Mouse (Mus musculus): ENCODE results near the gene Dclre1b. TPM values are rescaled to one million over a fixed set of nuclear protein-coding genes. Genes with fewer than 3 reads are reported as not detected.
"Not testable (repeated sequence)": the region's sequence is repeated elsewhere in the genome, so short reads cannot be mapped to it uniquely, and the experiment has no call there.

The Dclre1b gene
- polyA plus RNA-seq, 1 experiment from 2014 or later, result 31.0 TPM

- no peak for ATAC-seq
- 91% methylated on average over 10 of the region's 10 CpGs for WGBS
Observed at GRCm38 (mm10) chr3:103801631-103802531, 7.4 kb downstream of the Dclre1b start.

DNA sequence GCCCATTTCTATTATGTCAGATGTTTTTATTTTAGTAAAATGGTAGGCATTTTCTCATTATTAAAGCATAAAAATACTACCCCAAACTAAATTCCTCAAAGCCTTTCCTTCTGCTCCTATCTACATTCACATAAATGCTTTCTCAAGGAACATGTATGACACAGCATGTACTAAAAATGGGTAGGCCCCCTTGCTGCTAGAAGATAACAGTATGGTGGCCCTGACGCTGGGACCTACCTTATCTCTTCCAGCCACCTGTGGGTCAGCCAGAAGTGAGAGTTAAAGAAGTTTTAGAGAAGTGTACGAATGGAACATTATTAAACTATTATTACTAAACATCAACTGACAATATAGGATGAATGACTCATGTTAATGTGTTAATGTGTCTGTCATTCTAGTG, 9.7 kb downstream of the Dclre1b start:
- ATAC-seq, result no peak
- 83% methylated on average over 2 of the region's 2 CpGs for WGBS
- H3K4me2 ChIP-seq, result no peak overlapping the region
- H3K4me3 ChIP-seq, result no peak overlapping the region
- H3K27ac ChIP-seq, result no peak overlapping the region
- no peaks in the 10 kb centered on the region for H3K9me3 ChIP-seq (replicated peaks)
- no peak overlapping the region for H3K9ac ChIP-seq
- peaks cover 25% of the 10 kb centered on the region for H3K36me3 ChIP-seq (ENCODE audit: poor library complexity, severe bottlenecking)
- H3K4me1 ChIP-seq, result no peaks in the 10 kb centered on the region
- H3K27me3 ChIP-seq, result peaks cover 8% of the 10 kb centered on the region; the same call in 1 of the 2 replicates

More at GRCm38 (mm10) chr3:103801631-103802531, 7.4 kb downstream of the Dclre1b start:
- Histone ChIP-seq H3K4me3 (no peak overlapping the region), H3K4me1 (no peaks in the 10 kb centered on the region), H3K27ac (no peak overlapping the region), H3K9me3 (replicated peaks) (no peaks in the 10 kb centered on the region), H3K36me3 (ENCODE audit: poor library complexity, severe bottlenecking) (peaks cover 37% of the 10 kb centered on the region), H3K4me2 (no peak overlapping the region), H3K9ac (no peak overlapping the region), H3K27me3 (no peaks in the 10 kb centered on the region)

DNA sequence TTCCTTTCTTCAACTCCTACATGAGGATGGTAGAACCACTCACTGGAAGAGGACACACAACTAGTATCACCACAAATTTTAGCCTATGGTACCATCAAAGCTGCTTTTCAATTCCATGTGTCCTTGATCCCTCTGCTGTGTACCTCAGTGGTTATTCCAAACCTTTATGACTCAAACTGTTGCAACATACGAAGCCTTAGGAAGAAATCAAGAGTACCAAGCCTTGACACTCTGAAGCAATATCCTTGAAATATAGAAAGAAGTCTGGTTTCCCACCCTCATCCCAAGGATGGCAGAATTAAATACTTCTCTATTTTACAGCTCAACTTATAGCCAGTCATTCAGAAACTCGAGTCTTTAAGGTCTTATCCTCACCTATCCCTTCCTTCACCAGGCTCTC, 12.9 kb downstream of the Dclre1b start:
- Histone ChIP-seq H3K27me3 (peaks cover 15% of the 10 kb centered on the region; the same call in 1 of the 2 replicates), H3K9ac (no peak overlapping the region), H3K36me3 (ENCODE audit: poor library complexity, severe bottlenecking) (no peaks in the 10 kb centered on the region; the same call in 1 of the 2 replicates), H3K9me3 (replicated peaks) (no peaks in the 10 kb centered on the region), H3K4me3 (no peak overlapping the region), H3K27ac (no peak overlapping the region), H3K4me1 (0 out of 2 replicates have a peak, but pooled peaks cover 7% of the 10 kb centered on the region), H3K4me2 (no peak overlapping the region)
- 65% methylated on average over 2 of the region's 2 CpGs for WGBS
- no peak for ATAC-seq

GRCm38 (mm10) chr3:103792566-103792965, 16.7 kb downstream of the Dclre1b start:
- Histone ChIP-seq H3K4me3 (no peak overlapping the region), H3K27ac (no peak overlapping the region), H3K9ac (no peak overlapping the region), H3K27me3 (peaks cover 15% of the 10 kb centered on the region; the same call in 1 of the 2 replicates), H3K4me1 (peaks cover 27% of the 10 kb centered on the region), H3K9me3 (replicated peaks) (no peaks in the 10 kb centered on the region), H3K4me2 (no peak overlapping the region), H3K36me3 (ENCODE audit: poor library complexity, severe bottlenecking) (no peaks in the 10 kb centered on the region)
- no peak for ATAC-seq
- 77% methylated on average over 1 of the region's 1 CpGs for WGBS

DNA sequence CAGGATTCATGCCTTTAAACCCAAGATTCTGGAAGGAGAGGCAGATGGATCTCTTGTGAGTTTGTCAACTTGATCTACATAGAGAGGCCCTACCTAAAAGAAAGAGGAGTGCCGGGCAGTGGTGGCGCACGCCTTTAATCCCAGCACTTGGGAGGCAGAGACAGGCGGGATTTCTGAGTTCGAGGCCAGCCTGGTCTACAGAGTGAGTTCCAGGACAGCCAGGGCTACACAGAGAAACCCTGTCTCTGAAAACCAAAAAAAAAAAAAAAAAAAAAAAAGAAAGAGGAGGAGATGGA, 17.2 kb downstream of the Dclre1b start:
- peaks cover 15% of the 10 kb centered on the region; the same call in 1 of the 2 replicates for H3K27me3 ChIP-seq
- WGBS, result 83% methylated on average over 5 of the region's 5 CpGs
- not testable (repeated sequence) for ATAC-seq; H3K27ac ChIP-seq; H3K9ac ChIP-seq; H3K9me3 ChIP-seq (replicated peaks); H3K4me3 ChIP-seq; H3K36me3 ChIP-seq (ENCODE audit: poor library complexity, severe bottlenecking)
- H3K4me1 ChIP-seq, result peaks cover 27% of the 10 kb centered on the region
- peak overlapping the region; percentile 86 for H3K4me2 ChIP-seq

DNA sequence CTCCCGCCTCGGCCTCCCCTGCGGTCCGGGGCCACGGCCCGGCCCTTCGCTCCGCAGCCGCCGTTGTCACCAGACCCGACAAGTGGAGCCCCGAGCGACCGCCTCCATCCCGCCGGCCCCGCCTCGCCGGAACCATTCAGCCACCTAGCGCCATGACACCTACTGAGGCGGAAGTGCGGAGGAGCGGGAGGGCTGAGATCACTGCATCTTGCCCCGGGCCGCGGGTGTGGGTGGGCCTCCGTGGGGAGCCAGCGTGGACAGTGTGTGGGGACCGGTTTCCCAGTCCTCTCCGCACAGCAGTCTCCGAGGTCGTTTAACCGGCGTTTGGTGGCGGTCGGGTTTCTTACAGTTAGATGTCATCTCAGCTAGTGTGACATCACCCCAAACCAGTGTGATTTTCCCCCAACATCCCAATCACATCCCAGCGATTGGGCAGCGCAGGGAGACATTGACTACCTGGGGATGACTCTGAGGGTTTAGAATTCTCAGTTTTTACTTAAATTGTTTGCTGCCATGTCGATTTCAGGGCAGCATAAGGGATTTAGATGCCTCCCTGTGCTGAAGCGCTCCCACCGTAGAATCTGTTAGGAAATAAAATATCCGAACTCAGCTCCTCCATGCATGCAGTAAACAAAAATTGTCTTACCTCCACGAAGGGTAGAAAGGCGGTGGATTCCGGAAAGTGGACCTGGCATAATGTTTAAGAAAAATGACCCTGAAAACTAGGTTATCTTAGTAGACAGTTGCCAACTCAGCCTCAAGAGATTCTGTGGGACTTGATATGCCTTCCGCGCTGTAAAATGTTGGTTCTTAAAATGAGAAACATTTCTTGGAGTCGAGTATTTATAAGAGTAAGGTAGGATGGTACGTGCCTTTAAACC, 17.8 kb downstream of the Dclre1b start, which contains the start of gene Hipk1:
Hipk1 (minus strand) TSS at position 334 of the 881 bp plus-strand sequence.
- Histone ChIP-seq H3K4me2 (peak within 1 kb of the TSS; percentile 86), H3K36me3 (ENCODE audit: poor library complexity, severe bottlenecking) (no peaks in the 10 kb centered on the region), H3K27ac (peak within 1 kb of the TSS; percentile 86), H3K9ac (peak within 1 kb of the TSS; percentile 97), H3K4me1 (peaks cover 27% of the 10 kb centered on the region), H3K4me3 (peak within 1 kb of the TSS; percentile 90), H3K9me3 (replicated peaks) (no peaks in the 10 kb centered on the region), H3K27me3 (peaks cover 15% of the 10 kb centered on the region; the same call in 1 of the 2 replicates)
- 10% methylated on average over 48 of the region's 49 CpGs for WGBS
- peak; percentile 98 for ATAC-seq

GRCm38 (mm10) chr3:103790346-103791145, 18.7 kb downstream of the Dclre1b start:
- H3K9me3 ChIP-seq (replicated peaks), result no peaks in the 10 kb centered on the region
- H3K27me3 ChIP-seq, result peaks cover 8% of the 10 kb centered on the region; the same call in 1 of the 2 replicates
- peak overlapping the region; percentile 90 for H3K4me3 ChIP-seq
- H3K27ac ChIP-seq, result peak overlapping the region; percentile 86
- no peaks in the 10 kb centered on the region for H3K36me3 ChIP-seq (ENCODE audit: poor library complexity, severe bottlenecking)
- under 1% methylated on average over 45 of the region's 61 CpGs for WGBS
- peak overlapping the region; percentile 86 for H3K4me2 ChIP-seq
- ATAC-seq, result peak; percentile 82
- H3K9ac ChIP-seq, result peak overlapping the region; percentile 97
- H3K4me1 ChIP-seq, result peaks cover 27% of the 10 kb centered on the region

GRCm38 (mm10) chr3:103789891-103790345, 19.3 kb downstream of the Dclre1b start:
- H3K4me2 ChIP-seq, result peak overlapping the region; percentile 86
- H3K9ac ChIP-seq, result peak overlapping the region; percentile 97
- peak overlapping the region; percentile 90 for H3K4me3 ChIP-seq
- WGBS, result 2% methylated on average over 14 of the region's 14 CpGs
- no peaks in the 10 kb centered on the region for H3K36me3 ChIP-seq (ENCODE audit: poor library complexity, severe bottlenecking)
- H3K9me3 ChIP-seq (replicated peaks), result no peaks in the 10 kb centered on the region
- ATAC-seq, result no peak
- peak overlapping the region; percentile 86; the same call in 1 of the 2 replicates for H3K27ac ChIP-seq
- peaks cover 7% of the 10 kb centered on the region; the same call in 1 of the 2 replicates for H3K27me3 ChIP-seq
- peaks cover 27% of the 10 kb centered on the region for H3K4me1 ChIP-seq

DNA sequence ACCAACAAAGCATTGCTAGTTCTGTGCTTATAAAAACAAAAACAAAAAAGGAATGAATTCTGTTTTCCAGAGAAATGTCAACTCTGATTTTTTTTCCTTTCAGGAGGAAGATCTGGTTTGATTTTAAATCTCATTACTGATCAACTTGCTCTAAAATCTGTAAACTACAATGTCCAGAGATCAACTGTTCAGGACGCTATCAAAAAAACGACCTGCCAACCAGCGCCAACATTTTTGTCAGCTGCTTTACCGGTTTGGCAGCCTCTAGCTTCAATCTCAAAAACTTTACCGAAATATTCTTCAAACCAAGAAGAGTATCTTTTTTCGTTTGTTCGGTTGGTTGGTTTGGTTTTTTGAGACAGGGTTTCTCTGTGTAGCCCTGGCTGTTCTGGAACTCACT, 20.1 kb downstream of the Dclre1b start:
- no peak overlapping the region for H3K27ac ChIP-seq
- ATAC-seq, result no peak
- H3K4me2 ChIP-seq, result peak overlapping the region; percentile 86
- H3K9ac ChIP-seq, result peak overlapping the region; percentile 97; the same call in 1 of the 2 replicates
- peak overlapping the region; percentile 90; the same call in 1 of the 2 replicates for H3K4me3 ChIP-seq
- 85% methylated on average over 7 of the region's 7 CpGs for WGBS
- H3K36me3 ChIP-seq (ENCODE audit: poor library complexity, severe bottlenecking), result no peaks in the 10 kb centered on the region
- peaks cover 27% of the 10 kb centered on the region for H3K4me1 ChIP-seq
- H3K9me3 ChIP-seq (replicated peaks), result no peaks in the 10 kb centered on the region
- H3K27me3 ChIP-seq, result peaks cover 7% of the 10 kb centered on the region; the same call in 1 of the 2 replicates

DNA sequence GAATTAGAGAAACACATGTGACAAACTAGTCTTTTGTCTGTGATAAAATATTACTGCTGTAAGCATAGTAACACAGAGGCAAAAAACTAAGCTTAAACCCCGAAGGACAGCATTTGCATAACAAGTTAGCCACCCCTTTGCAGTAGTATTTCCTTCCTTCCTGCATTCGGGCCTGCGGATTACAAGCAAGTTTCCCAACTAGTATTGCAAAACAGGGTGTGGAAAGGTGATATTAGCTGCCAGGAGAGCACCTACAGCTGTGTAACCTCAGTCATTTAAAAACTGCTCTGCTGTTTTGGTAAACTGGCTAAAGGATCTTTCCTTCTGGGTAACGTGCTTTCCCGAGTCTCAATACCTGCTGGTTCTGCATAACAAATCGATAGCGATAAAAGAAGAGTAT, 22.0 kb downstream of the Dclre1b start:
- H3K36me3 ChIP-seq (ENCODE audit: poor library complexity, severe bottlenecking), result no peaks in the 10 kb centered on the region
- 62% methylated on average over 7 of the region's 7 CpGs for WGBS
- no peaks in the 10 kb centered on the region for H3K27me3 ChIP-seq
- H3K4me1 ChIP-seq, result peaks cover 31% of the 10 kb centered on the region
- H3K27ac ChIP-seq, result no peak overlapping the region
- H3K9ac ChIP-seq, result no peak overlapping the region
- H3K4me2 ChIP-seq, result no peak overlapping the region
- no peak for ATAC-seq
- no peaks in the 10 kb centered on the region for H3K9me3 ChIP-seq (replicated peaks)
- H3K4me3 ChIP-seq, result no peak overlapping the region
